Mouse (Mus musculus): Measurements from ENCODE around the gene Olfr1475. TPM values are rescaled to one million over a fixed set of nuclear protein-coding genes. Genes with fewer than 3 reads are reported as not detected.
"Not testable (repeated sequence)": the region's sequence is repeated elsewhere in the genome, so short reads cannot be mapped to it uniquely, and the experiment has no call there.

Olfr1475 gene
- total RNA-seq (2021), result not detected

- DNase-seq (ENCODE audit: extremely low spot score in 1 of 2, low spot score in 1 of 2), result no peak
Observed at GRCm38 (mm10) chr19:13480096-13480495, at the start of gene Olfr1475. TSS of gene Olfr1475 (minus strand) at chr19:13480196.

GRCm38 (mm10) chr19:13527613-13528012 is 47.6 kb upstream of the Olfr1475 start, which contains the start of gene Olfr1480:
TSS of gene Olfr1480 (plus strand) at chr19:13527913.
- DNase-seq (ENCODE audit: extremely low spot score in 1 of 2, low spot score in 1 of 2), result no peak

GRCm38 (mm10) chr19:13500246-13500645 is 20.2 kb upstream of the Olfr1475 start, which contains the start of gene Olfr1477:
TSS of gene Olfr1477 (plus strand) at chr19:13500546.
- DNase-seq (ENCODE audit: extremely low spot score in 1 of 2, low spot score in 1 of 2), result no peak

DNA sequence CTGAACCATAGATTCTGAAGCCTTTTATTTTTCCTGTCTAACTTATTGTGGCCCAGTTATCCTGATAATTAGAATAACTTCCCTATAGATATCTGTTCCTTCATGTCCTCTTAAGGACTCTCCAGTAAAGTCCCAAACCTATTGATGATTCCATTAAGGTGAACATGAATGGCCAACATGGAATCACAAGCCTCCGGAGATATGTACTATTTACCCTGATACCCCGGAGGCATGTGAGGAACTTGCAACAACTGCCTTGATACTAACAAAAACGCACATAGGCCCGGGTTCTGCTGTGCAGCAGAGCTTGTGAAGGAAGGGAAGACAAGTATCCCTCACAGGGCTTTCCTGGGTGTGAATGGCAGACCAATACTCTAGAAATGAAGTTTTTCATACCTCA is 10.7 kb downstream of the Olfr1475 start, which contains the start of gene Olfr1474:
Olfr1474 (plus strand) TSS at position 301 of the 400 bp plus-strand sequence.
- not testable (repeated sequence) for DNase-seq (ENCODE audit: extremely low spot score in 1 of 2, low spot score in 1 of 2)

- DNase-seq (ENCODE audit: extremely low spot score in 1 of 2, low spot score in 1 of 2), result no peak
Observed at GRCm38 (mm10) chr19:13455986-13456385, 24.0 kb downstream of the Olfr1475 start, which contains the start of gene Olfr1472. TSS of gene Olfr1472 (minus strand) at chr19:13456086.

DNA sequence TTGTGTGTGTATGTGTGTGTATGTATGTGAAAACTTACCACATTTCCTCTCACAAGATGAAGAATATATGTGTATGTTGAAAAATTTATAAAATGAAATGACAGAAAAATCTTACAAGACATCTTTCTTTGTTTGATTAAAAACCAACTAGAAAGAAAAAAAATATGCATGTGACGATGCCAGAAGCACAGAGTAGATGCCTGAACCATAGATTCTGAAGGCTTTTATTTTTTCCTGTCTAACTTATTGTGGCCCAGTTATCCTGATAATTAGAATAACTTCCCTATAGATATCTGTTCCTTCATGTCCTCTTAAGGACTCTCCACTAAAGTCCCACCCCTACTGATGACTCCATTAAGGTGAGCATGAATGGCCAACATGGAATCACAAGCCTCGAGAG is 36.9 kb downstream of the Olfr1475 start, which contains the start of gene Olfr1471:
Olfr1471 (plus strand) TSS at position 301 of the 400 bp plus-strand sequence.
- not testable (repeated sequence) for DNase-seq (ENCODE audit: extremely low spot score in 1 of 2, low spot score in 1 of 2)

Other genes starting within 250 kb of the Olfr1475 start
- gene Olfr1463, start 248.9 kb downstream of the Olfr1475 start, total RNA-seq (2021), result not detected
- gene Olfr1465, start 164.7 kb downstream of the Olfr1475 start, total RNA-seq (2021), result not detected
- gene Olfr1466, start 141.3 kb downstream of the Olfr1475 start, total RNA-seq (2021), result not detected
- not detected for gene Olfr1467, start 118.0 kb downstream of the Olfr1475 start, total RNA-seq (2021)
- gene Olfr1469, start 72.3 kb downstream of the Olfr1475 start, total RNA-seq (2021), result not detected
- gene Olfr1471, start 36.8 kb downstream of the Olfr1475 start, total RNA-seq (2021), result not detected
- gene Olfr1472, start 24.1 kb downstream of the Olfr1475 start, total RNA-seq (2021), result not detected
- gene Olfr1474, start 10.6 kb downstream of the Olfr1475 start, total RNA-seq (2021), result not detected
- gene Olfr1477, start 20.4 kb upstream of the Olfr1475 start, total RNA-seq (2021), result not detected
- not detected for gene Olfr1480, start 47.7 kb upstream of the Olfr1475 start, total RNA-seq (2021)
- gene Olfr1484, start 103.3 kb upstream of the Olfr1475 start, total RNA-seq (2021), result not detected
- not detected for gene Olfr1487, start 137.2 kb upstream of the Olfr1475 start, total RNA-seq (2021)
- not detected for gene Olfr1489, start 151.4 kb upstream of the Olfr1475 start, total RNA-seq (2021)
- not detected for gene Olfr1490, start 170.9 kb upstream of the Olfr1475 start, total RNA-seq (2021)
- gene Olfr1491, start 217.1 kb upstream of the Olfr1475 start, total RNA-seq (2021), result not detected
- not detected for gene Olfr1493-ps1, start 243.1 kb upstream of the Olfr1475 start, total RNA-seq (2021)